Mouse (Mus musculus): ENCODE data around the gene Icam1. TPM values are rescaled to one million over a fixed set of nuclear protein-coding genes. Genes with fewer than 3 reads are reported as not detected.

The Icam1 gene
- total RNA-seq, 2 experiments from 2014 or later = 1.3 to 9.0 TPM

DNA sequence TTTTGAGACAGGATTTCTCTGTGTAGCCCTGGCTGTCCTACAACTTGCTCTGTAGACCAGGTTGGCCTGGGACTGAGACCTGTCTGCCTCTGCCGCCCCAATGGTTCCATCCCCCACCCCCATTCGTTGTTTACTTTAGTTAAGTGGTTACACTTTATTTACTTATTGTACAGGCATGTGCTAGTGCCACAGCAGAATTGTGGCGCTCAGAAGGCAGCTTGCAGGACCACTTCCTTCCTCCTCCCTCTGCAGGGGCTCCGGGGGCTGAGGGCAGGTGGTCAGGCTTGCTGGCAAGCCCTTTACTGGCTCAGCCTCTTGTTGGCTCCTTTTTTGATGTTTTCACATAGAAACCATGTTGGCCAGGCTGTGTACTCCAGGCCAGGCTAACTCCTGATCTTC, 1.4 kb downstream of the Icam1 start:
- no peak for ATAC-seq (replicated peaks; ENCODE audit: low FRiP score, poor library complexity, severe bottlenecking)

DNA sequence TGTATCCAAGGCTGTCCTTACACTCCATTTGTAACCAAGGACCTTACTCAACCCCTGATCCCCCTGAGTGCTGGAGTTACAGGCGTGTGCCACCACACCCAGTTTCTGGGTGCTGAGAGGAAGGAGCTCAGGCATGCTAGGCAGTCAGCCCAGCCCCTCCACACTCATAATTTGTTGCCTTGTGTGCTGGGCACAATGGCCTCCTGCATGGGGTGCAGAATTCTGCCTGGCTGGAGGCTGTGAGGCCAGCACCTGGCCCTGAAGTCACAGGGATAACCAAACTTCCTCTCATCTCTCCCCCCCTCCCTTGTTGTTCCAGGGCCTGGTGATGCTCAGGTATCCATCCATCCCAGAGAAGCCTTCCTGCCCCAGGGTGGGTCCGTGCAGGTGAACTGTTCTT, 2.8 kb downstream of the Icam1 start:
- ATAC-seq (replicated peaks; ENCODE audit: low FRiP score, poor library complexity, severe bottlenecking) = no peak

DNA sequence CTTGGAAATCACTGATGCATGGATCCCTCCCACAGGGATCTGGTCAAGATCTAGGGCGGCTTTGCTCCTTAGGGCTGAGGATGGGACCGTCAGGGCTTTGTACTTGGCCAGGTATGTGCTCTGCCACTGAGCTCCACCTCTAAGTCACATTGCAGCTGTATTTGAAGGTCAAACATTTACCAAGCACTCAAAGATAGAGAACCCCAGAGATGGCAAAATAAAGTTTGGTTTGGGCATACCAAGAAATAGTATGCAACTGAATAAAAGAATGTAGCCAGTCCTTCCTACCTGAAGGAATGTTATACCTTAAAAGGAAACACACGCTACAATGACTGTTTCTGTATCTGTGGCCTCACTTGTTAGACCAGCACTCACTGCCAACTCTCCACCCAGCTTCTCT, 5.6 kb downstream of the Icam1 start:
- ATAC-seq (replicated peaks; ENCODE audit: low FRiP score, poor library complexity, severe bottlenecking) = no peak

DNA sequence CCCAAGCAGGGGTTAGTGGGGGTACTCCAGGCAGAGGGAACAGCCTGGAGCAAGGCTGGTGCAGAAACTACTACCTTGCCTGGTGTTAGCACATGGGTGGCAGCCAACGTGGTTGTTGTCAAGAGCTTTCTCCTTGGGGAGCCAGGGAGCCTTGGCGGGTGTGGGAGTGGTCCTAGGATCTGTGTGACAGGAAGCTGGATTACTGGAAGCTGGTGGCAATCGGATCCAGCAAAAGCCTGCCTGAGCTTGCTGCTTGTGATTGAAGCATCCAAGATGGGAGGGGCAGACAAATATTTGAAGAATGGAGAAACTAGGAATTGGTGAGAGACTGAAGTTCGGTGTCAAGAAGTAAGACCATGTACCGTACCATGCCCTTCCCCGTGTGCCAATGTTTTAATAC, 6.5 kb downstream of the Icam1 start:
- ATAC-seq (replicated peaks; ENCODE audit: low FRiP score, poor library complexity, severe bottlenecking) = no peak

- no peak for ATAC-seq (replicated peaks; ENCODE audit: low FRiP score, poor library complexity, severe bottlenecking)
These were observed 6.9 kb downstream of the Icam1 start for GRCm38 (mm10) chr9:21022726-21023125.

GRCm38 (mm10) chr9:21025258-21025810, 9.5 kb downstream of the Icam1 start:
- no peak for ATAC-seq (replicated peaks; ENCODE audit: low FRiP score, poor library complexity, severe bottlenecking)

GRCm38 (mm10) chr9:21026849-21027248, 11.1 kb downstream of the Icam1 start:
- no peak for ATAC-seq (replicated peaks; ENCODE audit: low FRiP score, poor library complexity, severe bottlenecking)

- ATAC-seq (replicated peaks; ENCODE audit: low FRiP score, poor library complexity, severe bottlenecking) = no peak
These were observed 12.0 kb downstream of the Icam1 start for GRCm38 (mm10) chr9:21027774-21028290.

GRCm38 (mm10) chr9:21028560-21029110, 12.8 kb downstream of the Icam1 start:
- no peak for ATAC-seq (replicated peaks; ENCODE audit: low FRiP score, poor library complexity, severe bottlenecking)

GRCm38 (mm10) chr9:21029291-21030054, 13.7 kb downstream of the Icam1 start, which contains the start of gene Icam4:
Gene Icam4, plus strand, starts transcription at chr9:21029373.
- peak; percentile 66 for ATAC-seq (replicated peaks; ENCODE audit: low FRiP score, poor library complexity, severe bottlenecking)

GRCm38 (mm10) chr9:21030055-21030600, 14.3 kb downstream of the Icam1 start:
- ATAC-seq (replicated peaks; ENCODE audit: low FRiP score, poor library complexity, severe bottlenecking) = peak; percentile 5; the same call in 1 of the 2 replicates

DNA sequence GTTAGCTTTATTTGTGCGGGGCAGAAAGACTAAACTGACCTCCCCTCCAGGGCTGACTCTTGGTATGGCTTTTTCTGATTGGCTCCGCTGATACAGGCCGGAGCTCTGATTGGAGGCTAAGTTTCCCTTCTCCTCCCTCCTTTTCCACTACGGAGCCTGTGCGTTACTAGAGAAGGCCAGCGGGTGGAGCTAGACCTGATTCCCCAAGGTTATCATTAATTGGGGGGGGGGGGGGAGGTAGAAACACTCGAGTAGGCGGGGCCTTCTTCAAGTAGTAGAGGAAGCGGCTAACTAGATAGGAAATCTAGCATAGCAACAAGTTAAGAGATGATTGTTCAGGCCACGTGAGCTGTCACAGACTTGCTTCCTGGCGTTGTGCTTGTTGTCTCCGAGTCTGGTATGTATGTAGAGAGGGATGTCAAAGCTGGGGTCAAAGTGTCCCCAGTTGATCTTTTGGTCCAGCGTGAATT, 15.0 kb downstream of the Icam1 start:
- peak; percentile 63 for ATAC-seq (replicated peaks; ENCODE audit: low FRiP score, poor library complexity, severe bottlenecking)

- ATAC-seq (replicated peaks; ENCODE audit: low FRiP score, poor library complexity, severe bottlenecking) = peak; percentile 5; the same call in 1 of the 2 replicates
These were observed 15.6 kb downstream of the Icam1 start for GRCm38 (mm10) chr9:21031251-21031895.

DNA sequence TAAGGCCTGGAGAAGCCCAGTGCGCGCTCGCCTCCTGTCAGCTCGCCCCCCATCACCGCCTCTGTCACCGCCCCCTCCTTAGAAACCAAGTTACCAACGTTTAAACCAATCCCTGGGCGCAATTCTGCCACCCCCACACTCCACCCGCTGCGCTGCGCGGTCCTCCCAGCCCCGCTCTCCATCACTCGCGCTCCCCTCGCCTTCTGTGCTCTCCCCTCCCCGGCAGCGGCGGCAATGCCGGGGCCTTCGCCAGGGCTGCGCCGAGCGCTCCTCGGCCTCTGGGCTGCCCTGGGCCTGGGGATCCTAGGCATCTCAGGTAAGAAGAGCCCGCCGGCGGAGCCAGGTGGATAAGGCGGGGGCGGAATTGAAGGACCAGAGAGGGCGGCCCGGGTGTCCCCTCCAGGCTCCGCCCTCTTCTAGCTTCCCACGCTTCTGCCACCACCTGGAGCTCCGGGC, 16.1 kb downstream of the Icam1 start, which contains the start of gene Icam5:
TSS of gene Icam5 (plus strand) at position 178 of the 456 bp plus-strand sequence.
- ATAC-seq (replicated peaks; ENCODE audit: low FRiP score, poor library complexity, severe bottlenecking) = no peak

DNA sequence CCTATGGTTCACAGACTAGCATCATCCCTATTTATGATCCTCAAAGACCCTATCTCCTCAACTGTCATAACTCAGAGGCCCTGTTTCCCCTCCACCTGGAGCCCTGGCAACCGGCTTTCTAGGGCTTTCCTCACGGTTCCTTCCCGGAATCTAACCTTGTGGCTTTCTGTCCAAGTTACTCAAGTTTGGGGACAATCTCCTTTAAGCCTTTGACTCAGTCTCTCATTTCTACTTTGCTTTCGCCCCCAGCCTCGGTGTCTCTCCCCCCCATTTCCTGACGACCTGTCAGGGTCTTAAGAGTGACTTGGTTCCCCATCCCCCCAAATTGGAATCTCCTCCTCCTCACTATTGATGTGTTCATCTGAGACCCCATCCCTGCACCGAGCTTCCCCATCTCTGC, 16.7 kb downstream of the Icam1 start:
- ATAC-seq (replicated peaks; ENCODE audit: low FRiP score, poor library complexity, severe bottlenecking) = no peak

- ATAC-seq (replicated peaks; ENCODE audit: low FRiP score, poor library complexity, severe bottlenecking) = peak; percentile 44
These were observed 17.4 kb downstream of the Icam1 start for GRCm38 (mm10) chr9:21033136-21033535.

DNA sequence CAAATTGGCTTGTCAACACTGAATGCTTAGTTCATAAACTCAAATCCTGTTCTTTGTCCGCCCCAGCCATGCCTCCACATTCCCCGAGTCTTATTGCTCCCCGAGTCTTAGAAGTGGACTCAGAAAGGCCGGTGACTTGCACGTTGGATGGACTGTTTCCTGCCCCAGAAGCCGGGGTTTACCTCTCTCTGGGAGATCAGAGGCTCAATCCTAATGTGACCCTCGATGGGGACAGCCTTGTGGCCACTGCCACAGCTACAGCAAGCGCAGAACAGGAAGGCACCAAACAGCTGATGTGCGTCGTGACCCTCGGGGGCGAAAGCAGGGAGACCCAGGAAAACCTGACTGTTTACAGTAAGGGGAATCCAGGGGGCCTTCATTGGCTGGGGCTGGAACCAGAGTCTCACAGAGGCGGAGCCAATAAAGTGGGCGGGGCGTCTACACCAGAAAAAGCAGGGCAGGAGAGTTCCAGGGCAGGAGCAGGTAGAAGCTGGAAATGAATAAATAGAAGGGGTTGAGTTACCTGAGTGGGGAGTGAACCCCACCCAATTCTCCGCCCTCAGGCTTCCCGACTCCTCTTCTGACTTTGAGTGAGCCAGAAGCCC, 18.8 kb downstream of the Icam1 start:
- no peak for ATAC-seq (replicated peaks; ENCODE audit: low FRiP score, poor library complexity, severe bottlenecking)

GRCm38 (mm10) chr9:21035586-21035985, 19.8 kb downstream of the Icam1 start:
- ATAC-seq (replicated peaks; ENCODE audit: low FRiP score, poor library complexity, severe bottlenecking) = no peak

- ATAC-seq (replicated peaks; ENCODE audit: low FRiP score, poor library complexity, severe bottlenecking) = no peak
These were observed 20.4 kb downstream of the Icam1 start for GRCm38 (mm10) chr9:21036161-21036560.
